Mouse (Mus musculus): Measurements from ENCODE around the gene 4933424G06Rik.

- TF ChIP-seq POLR2A (IDR thresholded peaks at IDR 0.05; ENCODE audit: low read depth, low read length), result no peak
- no peak for TF ChIP-seq CTCF (conservative IDR thresholded peaks at IDR 0.05; ENCODE audit: insufficient read depth, insufficient read length, low read depth, low read length)
Observed at GRCm38 (mm10) chr1:36772198-36772934, 62.4 kb downstream of the 4933424G06Rik start.
